Mouse (Mus musculus): Measurements from ENCODE around the gene Cdkn3. TPM values are rescaled to one million over a fixed set of nuclear protein-coding genes. Genes with fewer than 3 reads are reported as not detected.
"Not testable (repeated sequence)": the region's sequence is repeated elsewhere in the genome, so short reads cannot be mapped to it uniquely, and the experiment has no call there.

The Cdkn3 gene
- polyA plus RNA-seq, 1 experiment, result 2.5 TPM

DNA sequence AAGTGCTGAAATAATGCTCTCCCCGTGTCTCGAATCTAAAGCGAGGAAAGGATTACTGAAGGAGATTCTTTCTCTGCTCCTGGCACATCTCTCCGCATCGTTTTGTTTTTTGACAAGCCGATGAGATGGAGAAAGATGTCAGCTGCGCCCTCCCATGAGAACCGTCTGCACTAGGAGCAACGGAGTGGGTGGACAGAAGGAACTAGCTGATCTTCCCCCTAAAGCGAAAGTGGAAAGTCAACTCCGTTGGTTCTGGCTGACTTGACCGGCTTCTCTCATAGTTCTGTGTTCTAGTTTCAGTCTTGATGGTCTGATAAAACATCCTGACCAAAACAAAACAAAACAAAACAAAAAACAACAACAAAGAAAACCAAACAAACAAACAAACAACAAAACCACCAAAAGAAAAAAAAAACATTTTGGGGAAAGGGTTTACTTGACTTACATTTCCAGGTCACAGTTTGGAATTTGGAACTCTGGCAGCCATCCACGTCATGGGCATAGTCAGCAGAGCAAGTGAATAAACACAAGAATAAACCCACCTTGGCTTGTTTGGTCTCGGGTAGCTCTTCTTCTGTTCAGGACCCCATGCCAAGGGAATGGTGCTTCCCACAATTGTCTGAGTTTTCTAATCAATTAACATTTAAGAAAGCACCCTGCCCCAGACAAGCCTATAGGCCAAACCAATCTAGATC, 25.4 kb upstream of the Cdkn3 start:
- no peak for DNase-seq (ENCODE audit: low read depth in 1 of 2, low spot score in 2 of 2)
- Histone ChIP-seq H3K27ac (ENCODE audit: insufficient read depth, low read length) (no peak overlapping the region), H3K4me1 (ENCODE audit: control insufficient read depth, insufficient read depth, insufficient read length) (no peaks in the 10 kb centered on the region; the same call in 1 of the 2 replicates), H3K4me3 (ENCODE audit: extremely low read depth, insufficient read depth, insufficient read length) (no peak overlapping the region), H3K36me3 (ENCODE audit: control insufficient read depth, insufficient read depth, low read length) (no peaks in the 10 kb centered on the region), H3K27me3 (ENCODE audit: control insufficient read depth, insufficient read depth, low read length) (no peaks in the 10 kb centered on the region)
- WGBS, result 81% methylated on average over 14 of the region's 14 CpGs
- no peak for TF ChIP-seq CTCF (IDR thresholded peaks at IDR 0.05; ENCODE audit: extremely low read depth, insufficient read depth, insufficient read length, insufficient replicate concordance)
- no peak for TF ChIP-seq POLR2A (IDR thresholded peaks at IDR 0.05; ENCODE audit: low read depth, low read length)

DNA sequence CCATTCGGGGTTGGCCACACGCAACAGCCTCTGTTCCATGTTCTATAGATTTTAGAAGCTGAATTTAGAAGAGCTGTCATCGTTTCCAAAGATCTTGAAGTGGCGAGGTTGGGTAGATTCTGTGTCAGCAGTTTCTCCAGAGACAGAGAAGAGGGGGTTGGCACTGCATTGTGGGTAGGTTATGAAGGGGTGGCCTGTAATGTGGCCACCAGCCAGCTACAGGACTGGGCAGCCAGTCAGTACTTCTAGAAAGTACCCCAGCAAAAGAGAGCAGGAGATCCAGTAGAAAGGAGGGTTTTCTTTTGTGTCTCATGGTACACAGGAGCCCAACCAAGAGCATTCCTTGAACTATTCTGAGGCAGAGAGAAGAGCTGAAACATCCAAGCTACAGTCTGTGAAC, 24.0 kb upstream of the Cdkn3 start:
- Histone ChIP-seq H3K36me3 (ENCODE audit: control insufficient read depth, insufficient read depth, low read length) (no peaks in the 10 kb centered on the region), H3K27me3 (ENCODE audit: control insufficient read depth, insufficient read depth, low read length) (no peaks in the 10 kb centered on the region), H3K4me3 (ENCODE audit: extremely low read depth, insufficient read depth, insufficient read length) (no peak overlapping the region), H3K4me1 (ENCODE audit: control insufficient read depth, insufficient read depth, insufficient read length) (no peaks in the 10 kb centered on the region; the same call in 1 of the 2 replicates), H3K27ac (ENCODE audit: insufficient read depth, low read length) (no peak overlapping the region)
- WGBS, result 86% methylated on average over 4 of the region's 4 CpGs
- DNase-seq (ENCODE audit: low read depth in 1 of 2, low spot score in 2 of 2), result no peak
- TF ChIP-seq POLR2A (IDR thresholded peaks at IDR 0.05; ENCODE audit: low read depth, low read length) (no peak), CTCF (IDR thresholded peaks at IDR 0.05; ENCODE audit: extremely low read depth, insufficient read depth, insufficient read length, insufficient replicate concordance) (no peak)

DNA sequence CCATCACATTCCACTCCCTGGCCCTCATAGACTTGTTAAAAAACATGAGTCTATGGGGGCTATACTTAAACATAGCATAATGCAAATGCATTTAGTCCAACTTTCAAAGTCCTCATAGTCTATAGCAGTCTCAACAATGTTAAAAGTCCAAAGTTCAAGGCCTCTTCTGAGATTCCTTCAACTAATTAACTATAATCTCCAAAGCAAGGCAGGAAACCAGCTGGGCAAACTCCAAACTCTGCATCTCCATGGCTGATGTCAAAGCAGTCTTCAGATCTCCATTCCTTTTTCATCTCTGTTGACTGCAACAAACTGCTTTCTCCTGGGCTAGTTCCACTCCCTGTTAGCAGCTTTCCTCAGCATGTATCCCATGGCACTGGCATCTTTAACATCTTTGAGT, 23.0 kb upstream of the Cdkn3 start:
- not testable (repeated sequence) for H3K4me3 ChIP-seq (ENCODE audit: extremely low read depth, insufficient read depth, insufficient read length); H3K27ac ChIP-seq (ENCODE audit: insufficient read depth, low read length); H3K27me3 ChIP-seq (ENCODE audit: control insufficient read depth, insufficient read depth, low read length); H3K4me1 ChIP-seq (ENCODE audit: control insufficient read depth, insufficient read depth, insufficient read length); H3K36me3 ChIP-seq (ENCODE audit: control insufficient read depth, insufficient read depth, low read length); DNase-seq (ENCODE audit: low read depth in 1 of 2, low spot score in 2 of 2)

DNA sequence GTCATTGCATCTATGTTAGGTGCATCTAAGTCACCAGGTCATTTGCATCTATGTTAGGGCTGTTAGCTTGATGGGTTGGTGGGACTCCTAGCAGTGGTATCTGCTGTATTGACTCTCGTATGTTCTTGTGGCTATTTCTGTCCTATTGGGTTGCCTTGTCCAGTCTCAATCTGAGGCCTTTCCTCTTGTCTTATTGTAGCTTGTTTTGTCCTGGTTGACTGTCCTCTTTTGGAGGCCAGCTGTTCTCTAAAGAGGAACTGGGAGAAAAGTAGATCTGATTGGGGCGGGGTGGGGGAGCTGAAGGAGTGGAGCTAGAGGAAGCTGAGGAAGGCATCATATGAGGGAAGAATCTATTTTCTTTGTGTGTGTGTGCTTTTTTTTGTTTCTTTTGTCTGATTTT, 17.7 kb upstream of the Cdkn3 start:
- Histone ChIP-seq H3K27ac (ENCODE audit: insufficient read depth, low read length) (no peak overlapping the region), H3K4me1 (ENCODE audit: control insufficient read depth, insufficient read depth, insufficient read length) (no peaks in the 10 kb centered on the region; the same call in 1 of the 2 replicates), H3K4me3 (ENCODE audit: extremely low read depth, insufficient read depth, insufficient read length) (no peak overlapping the region), H3K27me3 (ENCODE audit: control insufficient read depth, insufficient read depth, low read length) (no peaks in the 10 kb centered on the region), H3K36me3 (ENCODE audit: control insufficient read depth, insufficient read depth, low read length) (no peaks in the 10 kb centered on the region)
- DNase-seq (ENCODE audit: low read depth in 1 of 2, low spot score in 2 of 2), result no peak
- TF ChIP-seq POLR2A (IDR thresholded peaks at IDR 0.05; ENCODE audit: low read depth, low read length) (no peak), CTCF (IDR thresholded peaks at IDR 0.05; ENCODE audit: extremely low read depth, insufficient read depth, insufficient read length, insufficient replicate concordance) (no peak)
- WGBS, result 36% methylated on average over 2 of the region's 2 CpGs

DNA sequence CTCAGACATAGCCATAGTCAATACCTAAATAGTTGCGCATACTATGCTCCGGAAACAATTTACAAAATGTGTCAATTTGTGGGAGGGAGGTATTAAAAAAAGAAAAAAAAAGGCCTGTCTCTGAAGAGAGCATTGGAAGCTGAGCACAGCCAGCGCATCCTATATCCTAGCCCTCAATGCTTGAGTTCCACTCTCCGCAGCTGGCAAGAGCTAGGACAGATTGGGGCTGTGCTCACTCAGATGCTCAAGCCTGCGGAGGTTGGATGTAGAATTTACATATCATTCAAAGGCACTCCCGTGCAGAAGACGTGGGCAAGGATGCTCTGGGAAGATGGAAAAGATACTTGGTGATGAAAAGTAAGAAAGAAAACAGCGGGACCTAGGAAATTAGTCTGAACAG, 14.9 kb upstream of the Cdkn3 start:
- Histone ChIP-seq H3K4me3 (ENCODE audit: extremely low read depth, insufficient read depth, insufficient read length) (no peak overlapping the region), H3K4me1 (ENCODE audit: control insufficient read depth, insufficient read depth, insufficient read length) (no peaks in the 10 kb centered on the region; the same call in 1 of the 2 replicates), H3K36me3 (ENCODE audit: control insufficient read depth, insufficient read depth, low read length) (no peaks in the 10 kb centered on the region), H3K27me3 (ENCODE audit: control insufficient read depth, insufficient read depth, low read length) (no peaks in the 10 kb centered on the region), H3K27ac (ENCODE audit: insufficient read depth, low read length) (no peak overlapping the region)
- TF ChIP-seq POLR2A (IDR thresholded peaks at IDR 0.05; ENCODE audit: low read depth, low read length) (no peak), CTCF (IDR thresholded peaks at IDR 0.05; ENCODE audit: extremely low read depth, insufficient read depth, insufficient read length, insufficient replicate concordance) (no peak)
- WGBS, result 93% methylated on average over 8 of the region's 8 CpGs
- DNase-seq (ENCODE audit: low read depth in 1 of 2, low spot score in 2 of 2), result no peak

DNA sequence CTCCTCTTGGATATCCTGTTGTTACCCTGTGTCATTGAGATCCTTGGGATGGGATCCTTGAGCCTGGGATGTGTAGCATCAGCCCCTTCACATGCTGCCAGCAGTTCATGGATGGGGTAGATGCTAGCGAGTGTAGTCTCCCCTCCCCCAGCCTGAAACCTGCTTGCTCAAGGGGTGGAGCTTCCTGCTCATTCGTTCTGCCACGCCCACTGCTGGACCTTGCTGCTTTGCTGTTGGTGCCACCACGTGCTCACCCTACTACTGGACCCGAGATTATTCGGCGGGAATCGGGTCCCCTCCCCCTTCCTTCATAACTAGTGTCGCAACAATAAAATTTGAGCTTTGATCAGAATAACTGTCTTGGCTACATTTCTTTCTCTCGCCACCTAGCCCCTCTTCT, 6.0 kb upstream of the Cdkn3 start:
- WGBS, result 78% methylated on average over 10 of the region's 10 CpGs
- not testable (repeated sequence) for H3K36me3 ChIP-seq (ENCODE audit: control insufficient read depth, insufficient read depth, low read length); H3K27ac ChIP-seq (ENCODE audit: insufficient read depth, low read length); H3K27me3 ChIP-seq (ENCODE audit: control insufficient read depth, insufficient read depth, low read length); DNase-seq (ENCODE audit: low read depth in 1 of 2, low spot score in 2 of 2); H3K4me3 ChIP-seq (ENCODE audit: extremely low read depth, insufficient read depth, insufficient read length); H3K4me1 ChIP-seq (ENCODE audit: control insufficient read depth, insufficient read depth, insufficient read length)

DNA sequence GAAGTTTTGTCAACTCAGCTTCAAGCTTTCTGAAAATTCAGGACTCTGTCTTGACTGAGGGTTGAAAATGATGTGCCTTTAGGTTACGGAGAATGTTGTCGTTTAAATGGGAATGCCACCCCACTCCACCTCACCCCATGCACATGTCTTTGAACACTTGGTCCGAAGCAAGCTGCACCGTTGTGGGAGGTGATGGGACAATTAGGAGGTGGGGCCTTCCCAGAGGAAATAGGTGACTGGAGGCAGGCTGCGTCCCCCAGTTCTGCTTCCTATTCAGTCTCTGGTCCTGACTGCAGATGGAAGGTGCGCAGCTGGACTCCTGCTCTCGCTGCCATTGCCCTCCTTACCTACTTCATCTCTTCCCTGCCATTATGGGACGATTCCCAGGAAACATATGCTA, 4.5 kb upstream of the Cdkn3 start:
- WGBS, result 92% methylated on average over 8 of the region's 8 CpGs
- no peak overlapping the region for H3K27ac ChIP-seq (ENCODE audit: insufficient read depth, low read length)
- no peak overlapping the region for H3K4me3 ChIP-seq (ENCODE audit: extremely low read depth, insufficient read depth, insufficient read length)
- DNase-seq (ENCODE audit: low read depth in 1 of 2, low spot score in 2 of 2), result no peak
- H3K4me1 ChIP-seq (ENCODE audit: control insufficient read depth, insufficient read depth, insufficient read length), result peaks cover 4% of the 10 kb centered on the region; the same call in 1 of the 2 replicates
- TF ChIP-seq POLR2A (IDR thresholded peaks at IDR 0.05; ENCODE audit: low read depth, low read length) (no peak), CTCF (IDR thresholded peaks at IDR 0.05; ENCODE audit: extremely low read depth, insufficient read depth, insufficient read length, insufficient replicate concordance) (no peak)
- H3K36me3 ChIP-seq (ENCODE audit: control insufficient read depth, insufficient read depth, low read length), result no peaks in the 10 kb centered on the region
- H3K27me3 ChIP-seq (ENCODE audit: control insufficient read depth, insufficient read depth, low read length), result no peaks in the 10 kb centered on the region
